Mouse (Mus musculus): Measurements from ENCODE around the gene Copb1.

Copb1 gene

DNA sequence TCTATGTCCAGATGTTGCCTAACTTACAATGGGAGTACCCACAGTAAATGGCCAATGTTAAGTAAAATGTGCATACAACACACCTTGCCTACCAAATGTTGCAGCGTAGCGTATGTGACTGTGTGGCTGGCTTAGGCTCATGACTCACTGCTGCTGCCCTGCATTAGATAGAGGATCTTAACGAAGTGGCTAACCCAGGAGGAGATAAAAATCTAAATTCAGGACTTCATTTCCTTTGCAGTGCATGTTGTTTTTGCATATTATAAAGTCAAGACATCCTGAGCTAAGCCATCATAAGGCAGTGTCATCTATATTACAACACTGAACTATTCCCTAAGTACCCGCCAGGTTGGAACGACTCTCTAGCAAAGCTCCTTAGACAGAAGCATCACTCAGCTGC, 13.9 kb upstream of the Copb1 start:
- ChIA-PET CTCF (no interaction called here), POLR2A (interaction anchor here in 1 of 4 experiments (3.5 kb wide), 1 partner anchor 13 kb away, joined by 11 read pairs; the partner anchor contains the start of gene Copb1)

DNA sequence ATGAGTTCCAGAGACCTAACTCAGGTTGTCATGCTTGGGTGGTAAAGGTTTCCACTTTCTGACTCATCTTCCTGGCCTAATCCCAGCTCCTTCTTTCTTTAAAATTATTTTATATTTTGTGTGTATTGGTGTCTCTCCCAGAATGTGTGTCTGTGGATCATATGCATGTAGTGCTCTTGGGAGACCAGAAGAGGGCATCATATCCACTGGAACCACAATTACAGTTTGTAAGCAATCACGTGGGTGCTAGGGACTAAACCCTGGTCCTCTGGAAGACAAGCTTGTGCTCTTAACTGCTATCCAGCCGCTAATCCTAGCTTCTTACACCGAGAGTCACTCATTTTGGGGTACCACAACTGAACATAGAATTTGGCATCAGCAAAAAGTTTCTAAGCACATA, 2.8 kb downstream of the Copb1 start:
- POLR2A ChIA-PET, result interaction anchor here in 3 of 4 experiments (0.6 to 3.8 kb wide), 7 partner anchors 12 to 214 kb away, joined by 3 to 20 read pairs (median 3); partner anchors contain the start of gene Psma1 (in 3 of the 3)

GRCm38 (mm10) chr7:114233980-114234379, 20.5 kb downstream of the Copb1 start:
- CTCF ChIA-PET, result interaction anchor here in 1 of 4 experiments (1.1 kb wide), 1 partner anchor 21 kb away, joined by 5 read pairs; no protein-coding TSS in a partner anchor
- POLR2A ChIA-PET, result interaction anchor here in 2 of 4 experiments (0.7 to 0.8 kb wide), 2 partner anchors 18 to 42 kb away, joined by 4 to 6 read pairs; partner anchors contain the start of gene Psma1 (in 1 of the 2)

More for the DNA sequence above, 2.8 kb downstream of the Copb1 start:
- CTCF ChIA-PET, result interaction anchor here in 2 of 4 experiments (0.8 to 1.1 kb wide), 4 partner anchors 9 to 30 kb away, joined by 3 to 4 read pairs (median 4); partner anchors contain the start of gene Psma1 (in 1 of the 2)

GRCm38 (mm10) chr7:114232982-114233381, 21.5 kb downstream of the Copb1 start:
- ChIA-PET CTCF (no interaction called here), POLR2A (no interaction called here)

DNA sequence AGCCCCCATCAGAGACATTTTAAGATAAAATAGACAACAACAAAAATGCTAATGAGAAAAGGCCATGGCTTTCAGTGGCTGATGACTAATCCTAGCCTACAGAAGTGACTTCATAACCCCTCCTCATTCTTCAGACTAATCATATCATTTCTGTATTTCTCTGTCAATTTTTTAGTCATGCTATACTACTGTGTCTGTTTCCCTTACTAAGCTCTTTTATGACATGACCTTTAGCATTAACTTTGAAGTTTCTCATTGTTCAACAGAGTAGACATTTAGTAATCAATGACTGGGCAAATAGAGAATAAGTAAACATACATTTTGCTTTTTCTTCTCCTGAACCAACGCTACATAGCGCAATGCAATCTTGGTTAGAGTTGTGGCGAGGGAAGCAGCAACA, 22.7 kb downstream of the Copb1 start:
- POLR2A ChIA-PET, result interaction anchor here in 1 of 4 experiments (0.6 kb wide), 1 partner anchor 187 kb away, joined by 3 read pairs; no protein-coding TSS in a partner anchor
- CTCF ChIA-PET, result interaction anchor here in 1 of 4 experiments (0.6 kb wide), 1 partner anchor 44 kb away, joined by 4 read pairs; the partner anchor contains the start of gene Psma1

DNA sequence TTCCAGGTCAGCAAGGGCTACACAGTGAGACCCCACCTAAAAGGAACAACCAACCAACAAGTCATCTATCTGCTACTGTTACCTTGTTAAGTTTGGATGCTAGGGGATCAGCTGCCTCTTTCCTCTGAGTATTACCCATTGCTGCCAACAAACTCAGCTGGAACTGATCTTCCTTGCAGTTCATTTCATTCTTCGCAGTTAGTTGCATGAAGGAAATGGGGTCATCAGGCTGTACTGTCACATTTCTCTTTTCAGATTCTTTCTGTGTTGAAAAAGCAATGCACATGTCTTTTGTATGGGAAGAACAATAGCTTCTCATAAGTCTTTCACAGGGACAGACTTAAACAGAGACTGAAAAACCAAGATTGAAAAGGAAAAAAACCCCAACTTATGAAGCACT, 28.0 kb downstream of the Copb1 start:
- ChIA-PET POLR2A (interaction anchor here in 1 of 4 experiments (0.8 to 1.9 kb wide), 2 partner anchors 25 to 49 kb away, joined by 3 to 5 read pairs; partner anchors contain the start of gene Psma1), CTCF (interaction anchor here in 1 of 4 experiments (0.9 kb wide), 1 partner anchor 56 kb away, joined by 3 read pairs; no protein-coding TSS in a partner anchor)

GRCm38 (mm10) chr7:114220433-114220832, 34.1 kb downstream of the Copb1 start:
- ChIA-PET CTCF (no interaction called here), POLR2A (no interaction called here)

DNA sequence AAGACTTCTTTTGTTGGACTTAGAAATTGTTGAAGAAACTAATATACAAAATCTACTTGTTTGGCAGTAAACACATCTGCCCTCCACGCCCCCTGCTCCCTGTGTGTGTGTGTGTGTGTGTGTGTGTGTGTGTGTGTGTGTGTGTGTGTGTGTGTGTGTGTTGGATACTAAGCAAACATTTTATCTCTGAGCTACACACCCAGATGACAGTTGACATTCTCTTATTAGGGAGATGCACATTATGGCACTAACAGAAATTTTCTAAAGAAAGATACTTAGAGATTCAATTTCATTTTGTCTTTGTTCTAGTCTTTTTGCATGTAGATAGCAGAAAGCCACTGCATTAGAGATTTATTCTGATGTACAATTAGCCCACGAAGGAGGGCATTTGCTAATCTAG, 37.6 kb downstream of the Copb1 start:
- POLR2A ChIA-PET, result interaction anchor here in 2 of 4 experiments (0.6 to 0.7 kb wide), 2 partner anchors 36 to 40 kb away, joined by 3 to 5 read pairs; no protein-coding TSS in a partner anchor
- CTCF ChIA-PET, result no interaction called here

DNA sequence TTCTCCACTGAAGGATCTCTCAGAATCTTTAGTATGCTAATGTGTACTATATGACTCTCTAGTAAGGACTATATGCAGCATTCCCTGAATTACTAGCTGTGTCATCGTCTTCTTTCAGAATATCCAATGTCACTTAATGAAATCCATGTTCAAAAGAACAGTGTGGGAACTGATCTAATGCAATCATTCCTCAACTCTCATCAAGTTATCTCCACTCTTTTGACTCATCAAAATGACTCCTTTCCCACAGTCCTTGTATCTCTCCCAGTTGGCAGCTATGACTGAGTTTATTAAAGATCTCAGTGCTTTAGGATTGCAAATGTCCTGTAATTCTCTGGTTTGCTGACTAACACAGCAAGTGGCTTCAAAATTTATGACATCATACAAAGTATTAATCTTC, 40.1 kb downstream of the Copb1 start:
- POLR2A ChIA-PET, result interaction anchor here in 2 of 4 experiments (1.1 to 1.8 kb wide), 3 partner anchors 61 to 143 kb away, joined by 3 to 5 read pairs (median 5); partner anchors contain the start of gene Psma1 (in 1 of the 2)

GRCm38 (mm10) chr7:114213537-114213936, 41.0 kb downstream of the Copb1 start:
- CTCF ChIA-PET, result interaction anchor here (0.6 to 1.5 kb wide), 6 partner anchors 15 to 189 kb away, joined by 3 to 5 read pairs (median 3); no protein-coding TSS in a partner anchor
- POLR2A ChIA-PET, result interaction anchor here in 2 of 4 experiments (0.9 to 1.8 kb wide), 4 partner anchors 62 to 142 kb away, joined by 3 to 5 read pairs (median 4); partner anchors contain the start of gene Psma1 (in 1 of the 2)

More for the DNA sequence above, 40.1 kb downstream of the Copb1 start:
- CTCF ChIA-PET, result interaction anchor here in 2 of 4 experiments (0.6 to 1.2 kb wide), 2 partner anchors 89 to 143 kb away, joined by 3 to 8 read pairs; no protein-coding TSS in a partner anchor

GRCm38 (mm10) chr7:114210618-114211017, 43.9 kb downstream of the Copb1 start:
- ChIA-PET POLR2A (no interaction called here), CTCF (no interaction called here)

- POLR2A ChIA-PET, result interaction anchor here in 1 of 4 experiments (0.7 kb wide), 1 partner anchor 20 kb away, joined by 3 read pairs; no protein-coding TSS in a partner anchor
- CTCF ChIA-PET, result no interaction called here
Measured at GRCm38 (mm10) chr7:114209841-114210240, 44.7 kb downstream of the Copb1 start.

- CTCF ChIA-PET, result no interaction called here
- POLR2A ChIA-PET, result interaction anchor here in 1 of 4 experiments (0.8 kb wide), 1 partner anchor 104 kb away, joined by 3 read pairs; no protein-coding TSS in a partner anchor
Measured at GRCm38 (mm10) chr7:114203491-114204359, 50.8 kb downstream of the Copb1 start.

GRCm38 (mm10) chr7:114202972-114203404, 51.5 kb downstream of the Copb1 start:
- ChIA-PET POLR2A (interaction anchor here in 1 of 4 experiments (0.8 kb wide), 1 partner anchor 196 kb away, joined by 4 read pairs; no protein-coding TSS in a partner anchor), CTCF (no interaction called here)

DNA sequence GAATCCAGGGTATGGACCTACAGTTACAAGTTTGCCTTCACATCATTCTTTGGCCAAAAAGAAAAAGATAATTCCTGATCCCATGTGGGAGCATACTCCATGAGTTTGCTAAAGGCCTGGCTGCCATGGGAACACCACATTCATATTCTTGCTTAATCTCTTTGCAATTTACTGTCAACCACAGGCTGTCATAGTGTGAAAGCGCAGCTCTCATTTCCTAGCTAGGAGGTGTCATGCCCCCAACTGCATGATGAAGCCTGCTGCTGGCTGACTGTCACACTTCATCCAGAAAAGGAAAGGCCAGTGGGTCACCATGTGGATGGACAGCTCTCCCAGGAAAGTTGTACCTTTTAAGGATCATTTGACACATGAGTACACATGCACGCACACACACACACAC, 53.9 kb downstream of the Copb1 start:
- ChIA-PET CTCF (no interaction called here), POLR2A (interaction anchor here in 1 of 4 experiments (0.6 kb wide), 1 partner anchor 75 kb away, joined by 3 read pairs; the partner anchor contains the start of gene Psma1)

- CTCF ChIA-PET, result interaction anchor here in 1 of 4 experiments (0.8 kb wide), 1 partner anchor 14 kb away, joined by 3 read pairs; no protein-coding TSS in a partner anchor
- POLR2A ChIA-PET, result interaction anchor here in 1 of 4 experiments (0.6 kb wide), 1 partner anchor 75 kb away, joined by 5 read pairs; no protein-coding TSS in a partner anchor
Measured at GRCm38 (mm10) chr7:114199428-114200110, 54.9 kb downstream of the Copb1 start.

DNA sequence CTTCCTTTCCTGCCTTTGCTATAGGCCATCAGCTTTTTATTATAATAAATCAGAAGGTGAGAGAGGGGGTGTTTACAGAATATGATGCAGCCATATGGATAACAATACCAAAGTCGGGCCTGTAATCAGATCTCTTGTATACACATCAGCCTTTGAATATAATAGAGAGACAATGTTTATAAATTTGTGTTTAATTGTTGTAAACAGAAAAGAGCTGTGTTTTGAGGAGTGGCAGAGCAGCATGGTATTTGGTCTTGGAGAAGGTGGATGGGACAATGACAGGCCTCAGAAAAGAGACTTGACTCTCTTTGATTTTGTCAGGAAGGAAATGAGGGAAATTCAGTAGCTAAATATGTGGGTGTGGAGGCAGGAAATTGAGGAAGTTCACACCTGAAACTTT, 56.3 kb downstream of the Copb1 start:
- CTCF ChIA-PET, result interaction anchor here in 1 of 4 experiments (1.7 kb wide), 1 partner anchor 126 kb away, joined by 4 read pairs; no protein-coding TSS in a partner anchor
- POLR2A ChIA-PET, result no interaction called here

- POLR2A ChIA-PET, result interaction anchor here in 1 of 4 experiments (0.7 to 1.1 kb wide), 4 partner anchors 44 to 1998 kb away, joined by 3 to 4 read pairs (median 3); no protein-coding TSS in a partner anchor
Measured at GRCm38 (mm10) chr7:114196588-114196987, 57.9 kb downstream of the Copb1 start.

More at GRCm38 (mm10) chr7:114196588-114196987, 57.9 kb downstream of the Copb1 start:
- CTCF ChIA-PET, result interaction anchor here in 1 of 4 experiments (0.7 to 1.7 kb wide), 2 partner anchors 124 to 862 kb away, joined by 3 to 4 read pairs; no protein-coding TSS in a partner anchor

All from embryonic stem cell, embryonic (primary cell).